Mouse (Mus musculus): ENCODE data around the gene Gm11214. TPM values are rescaled to one million over a fixed set of nuclear protein-coding genes. Genes with fewer than 3 reads are reported as not detected.

Gene Gm11214
- total and polyA plus RNA-seq, 3 experiments, result 0.43 TPM; not detected in 2

DNA sequence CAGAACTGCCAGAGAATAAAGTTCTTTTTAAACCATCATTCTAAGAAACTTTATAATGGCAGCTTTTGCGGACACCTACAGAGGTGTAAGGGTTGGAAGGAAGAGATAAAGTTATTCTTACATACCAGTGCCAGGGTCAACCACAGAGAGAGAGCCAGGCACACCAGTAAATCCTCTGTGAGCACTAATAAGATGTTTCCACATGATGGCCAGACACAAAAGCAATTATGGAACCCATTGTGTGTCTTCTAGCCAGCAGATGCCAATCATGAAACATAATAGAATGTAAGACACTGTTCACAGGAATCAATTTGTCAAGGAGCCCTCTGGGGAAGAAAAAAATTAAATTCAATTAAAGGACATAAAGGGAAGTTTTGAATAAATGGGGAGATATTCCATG lies 1.8 kb downstream of the Gm11214 start:
- Histone ChIP-seq H3K36me3 (ENCODE audit: control insufficient read depth in 1 of 2, insufficient read depth in 2 of 2, low read length in 2 of 2) (no peaks in the 10 kb centered on the region; a peak in 1 of 4 replicates), H3K4me3 (ENCODE audit: control insufficient read depth in 1 of 2, insufficient read depth in 1 of 2, low read depth in 2 of 2, low read length in 2 of 2) (no peak overlapping the region), H3K9ac (ENCODE audit: control insufficient read depth, low read depth, low read length, poor library complexity, severe bottlenecking) (no peak overlapping the region), H3K27me3 (ENCODE audit: control insufficient read depth in 1 of 2, insufficient read depth in 2 of 2, low read length in 2 of 2) (no peaks in the 10 kb centered on the region), H3K27ac (ENCODE audit: control insufficient read depth, low read depth, low read length) (no peak overlapping the region), H3K9me3 (replicated peaks; ENCODE audit: insufficient read depth, low read length) (no peaks in the 10 kb centered on the region), H3K4me1 (ENCODE audit: control insufficient read depth in 1 of 2, insufficient read depth in 2 of 2, low read length in 2 of 2) (no peaks in the 10 kb centered on the region), H3K79me2 (ENCODE audit: control insufficient read depth, insufficient read depth, low read length, poor library complexity) (no peaks in the 10 kb centered on the region)
- TF ChIP-seq GABPA (IDR thresholded peaks at IDR 0.05; ENCODE audit: low read depth, low read length), result no peak
- no peak for TF ChIP-seq POLR2AphosphoS2 (IDR thresholded peaks at IDR 0.05; ENCODE audit: low read length)
- no peak for TF ChIP-seq MAFK (IDR thresholded peaks at IDR 0.05; ENCODE audit: borderline replicate concordance, low read depth, low read length)
- no peak for TF ChIP-seq UBTF (IDR thresholded peaks at IDR 0.05; ENCODE audit: borderline replicate concordance, insufficient read depth, low read depth, low read length)
- TF ChIP-seq CHD2 (IDR thresholded peaks at IDR 0.05; ENCODE audit: low read length), result no peak
- TF ChIP-seq ZKSCAN1 (IDR thresholded peaks at IDR 0.05; ENCODE audit: low read depth, low read length), result no peak
- no peak for TF ChIP-seq SMC3 (IDR thresholded peaks at IDR 0.05; ENCODE audit: low read depth, low read length)
- TF ChIP-seq ELF1 (IDR thresholded peaks at IDR 0.05; ENCODE audit: low read depth, low read length), result no peak
- TF ChIP-seq TBP (IDR thresholded peaks at IDR 0.05; ENCODE audit: low read depth, low read length), result no peak
- TF ChIP-seq ZMIZ1 (IDR thresholded peaks at IDR 0.05; ENCODE audit: low read depth, low read length), result no peak
- TF ChIP-seq E2F4 (IDR thresholded peaks at IDR 0.05; ENCODE audit: borderline replicate concordance, low read depth, low read length), result no peak
- TF ChIP-seq MXI1 (IDR thresholded peaks at IDR 0.05; ENCODE audit: low read depth, low read length), result no peak
- TF ChIP-seq KAT2A (conservative IDR thresholded peaks at IDR 0.05; ENCODE audit: low read depth, low read length), result no peak
- no peak for TF ChIP-seq HCFC1 (IDR thresholded peaks at IDR 0.05; ENCODE audit: low read depth, low read length)
- no peak for TF ChIP-seq TCF12 (IDR thresholded peaks at IDR 0.05; ENCODE audit: low read depth, low read length)
- TF ChIP-seq POLR2AphosphoS5 (IDR thresholded peaks at IDR 0.05; ENCODE audit: borderline replicate concordance, low read depth, low read length), result no peak
- TF ChIP-seq MYB (IDR thresholded peaks at IDR 0.05; ENCODE audit: low read depth, low read length), result no peak
- TF ChIP-seq RCOR1 (IDR thresholded peaks at IDR 0.05; ENCODE audit: low read depth, low read length), result no peak
- no peak for DNase-seq (ENCODE audit: low read depth, low spot score)

DNA sequence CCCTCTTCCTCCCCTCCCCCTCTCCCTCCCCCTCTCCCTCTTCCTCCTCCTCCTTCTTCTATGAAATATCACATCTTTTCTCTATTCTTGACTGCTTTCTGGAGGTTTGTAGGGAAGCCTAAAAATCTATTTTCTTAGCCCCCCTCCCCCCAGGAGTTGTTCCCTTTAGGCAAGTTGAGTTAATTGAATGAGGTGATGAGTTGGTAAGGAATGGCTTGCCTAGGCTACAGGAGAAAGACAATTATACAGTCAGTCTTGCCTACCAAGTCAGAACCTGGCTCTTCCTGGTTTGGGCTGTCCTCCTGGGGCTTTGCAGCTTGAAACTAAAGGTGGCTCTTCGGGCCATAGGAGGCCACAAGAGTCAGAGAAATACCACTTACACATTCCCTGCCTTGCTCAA lies 3.4 kb downstream of the Gm11214 start:
- Histone ChIP-seq H3K79me2 (ENCODE audit: control insufficient read depth, insufficient read depth, low read length, poor library complexity) (no peaks in the 10 kb centered on the region), H3K36me3 (ENCODE audit: control insufficient read depth in 1 of 2, insufficient read depth in 2 of 2, low read length in 2 of 2) (no peaks in the 10 kb centered on the region), H3K9me3 (replicated peaks; ENCODE audit: insufficient read depth, low read length) (no peaks in the 10 kb centered on the region), H3K27ac (ENCODE audit: control insufficient read depth, low read depth, low read length) (no peak overlapping the region), H3K27me3 (ENCODE audit: control insufficient read depth in 1 of 2, insufficient read depth in 2 of 2, low read length in 2 of 2) (no peaks in the 10 kb centered on the region), H3K9ac (ENCODE audit: control insufficient read depth, low read depth, low read length, poor library complexity, severe bottlenecking) (no peak overlapping the region), H3K4me1 (ENCODE audit: control insufficient read depth in 1 of 2, insufficient read depth in 2 of 2, low read length in 2 of 2) (no peaks in the 10 kb centered on the region), H3K4me3 (ENCODE audit: control insufficient read depth in 1 of 2, insufficient read depth in 1 of 2, low read depth in 2 of 2, low read length in 2 of 2) (no peak overlapping the region)
- no peak for DNase-seq (ENCODE audit: low read depth, low spot score)
- TF ChIP-seq JUND (IDR thresholded peaks at IDR 0.05; ENCODE audit: low read depth, low read length) (no peak), NELFE (IDR thresholded peaks at IDR 0.05; ENCODE audit: low read depth, low read length) (no peak), MEF2A (IDR thresholded peaks at IDR 0.05; ENCODE audit: extremely low read depth, insufficient replicate concordance, low read depth, low read length, poor library complexity, severe bottlenecking) (no peak), RAD21 (IDR thresholded peaks at IDR 0.05; ENCODE audit: low read depth, low read length) (no peak), BHLHE40 (IDR thresholded peaks at IDR 0.05; ENCODE audit: borderline replicate concordance, low read depth, low read length) (no peak), MAFK (IDR thresholded peaks at IDR 0.05; ENCODE audit: borderline replicate concordance, low read depth, low read length) (no peak), E2F4 (IDR thresholded peaks at IDR 0.05; ENCODE audit: borderline replicate concordance, low read depth, low read length) (no peak)
